Mouse (Mus musculus): ENCODE data around the gene Col5a1.

Col5a1 gene

GRCm38 (mm10) chr2:27886608-27887460 is 609 bp downstream of the Col5a1 start:
- DNase-seq = peak; percentile 30

- no peak for DNase-seq
These were observed 1.4 kb downstream of the Col5a1 start for GRCm38 (mm10) chr2:27887461-27888264.

GRCm38 (mm10) chr2:27888603-27889545 is 2.6 kb downstream of the Col5a1 start:
- DNase-seq = no peak

GRCm38 (mm10) chr2:27891922-27892541 is 5.8 kb downstream of the Col5a1 start:
- DNase-seq = no peak

- DNase-seq = no peak
These were observed 6.8 kb downstream of the Col5a1 start for GRCm38 (mm10) chr2:27893015-27893414.

- DNase-seq = no peak
These were observed 8.8 kb downstream of the Col5a1 start for GRCm38 (mm10) chr2:27894986-27895385.

- no peak for DNase-seq
These were observed 9.4 kb downstream of the Col5a1 start for GRCm38 (mm10) chr2:27895648-27896047.

- DNase-seq = no peak
These were observed 10.9 kb downstream of the Col5a1 start for GRCm38 (mm10) chr2:27897161-27897560.

- no peak for DNase-seq
These were observed 13.7 kb downstream of the Col5a1 start for GRCm38 (mm10) chr2:27899894-27900293.

- no peak for DNase-seq
These were observed 14.9 kb downstream of the Col5a1 start for GRCm38 (mm10) chr2:27901076-27901475.

GRCm38 (mm10) chr2:27901525-27902245 is 15.5 kb downstream of the Col5a1 start:
- DNase-seq = no peak

GRCm38 (mm10) chr2:27902318-27902717 is 16.1 kb downstream of the Col5a1 start:
- DNase-seq = no peak

- DNase-seq = no peak
These were observed 19.2 kb downstream of the Col5a1 start for GRCm38 (mm10) chr2:27905411-27905810.

GRCm38 (mm10) chr2:27910501-27910900 is 24.3 kb downstream of the Col5a1 start:
- DNase-seq = no peak

GRCm38 (mm10) chr2:27912546-27913275 is 26.5 kb downstream of the Col5a1 start:
- no peak for DNase-seq

GRCm38 (mm10) chr2:27915726-27916125 is 29.5 kb downstream of the Col5a1 start:
- peak; percentile 40 for DNase-seq

GRCm38 (mm10) chr2:27916316-27916715 is 30.1 kb downstream of the Col5a1 start:
- DNase-seq = no peak

GRCm38 (mm10) chr2:27917177-27917576 is 31.0 kb downstream of the Col5a1 start:
- DNase-seq = no peak

GRCm38 (mm10) chr2:27918106-27918505 is 31.9 kb downstream of the Col5a1 start:
- no peak for DNase-seq

- DNase-seq = no peak
These were observed 33.2 kb downstream of the Col5a1 start for GRCm38 (mm10) chr2:27919309-27919850.

GRCm38 (mm10) chr2:27922053-27922452 is 35.8 kb downstream of the Col5a1 start:
- DNase-seq = no peak

Measured in right cerebral cortex, postnatal 14 days (tissue).